Mouse (Mus musculus): ENCODE results near the gene Tmem63a.
"Not testable (repeated sequence)": the region's sequence is repeated elsewhere in the genome, so short reads cannot be mapped to it uniquely, and the experiment has no call there.

Tmem63a gene

GRCm38 (mm10) chr1:180942166-180943031 is at the start of gene Tmem63a:
Tmem63a (plus strand) TSS chr1:180942344.
- DNase-seq (ENCODE audit: low spot score in 2 of 2) = peak in 1 of 2 experiments; percentile 29

- DNase-seq (ENCODE audit: low spot score in 2 of 2) = no peak
These were observed 49.3 kb upstream of the Tmem63a start, which contains the start of gene Lefty2 for GRCm38 (mm10) chr1:180892808-180893207. Lefty2 (plus strand) TSS chr1:180893108.

GRCm38 (mm10) chr1:180894088-180894987 is 47.8 kb upstream of the Tmem63a start:
- not testable (repeated sequence) for DNase-seq (ENCODE audit: low spot score in 2 of 2)

- DNase-seq (ENCODE audit: low spot score in 2 of 2) = no peak
These were observed 41.0 kb upstream of the Tmem63a start for GRCm38 (mm10) chr1:180901107-180901506.

- no peak for DNase-seq (ENCODE audit: low spot score in 2 of 2)
These were observed 39.2 kb upstream of the Tmem63a start for GRCm38 (mm10) chr1:180902915-180903314.

GRCm38 (mm10) chr1:180903666-180904038 is 38.5 kb upstream of the Tmem63a start:
- DNase-seq (ENCODE audit: low spot score in 2 of 2) = no peak

GRCm38 (mm10) chr1:180904039-180904814 is 37.9 kb upstream of the Tmem63a start, which contains the start of gene Pycr2:
Pycr2 (plus strand) TSS chr1:180904293.
- DNase-seq (ENCODE audit: low spot score in 2 of 2) = peak; percentile 94 to 96

GRCm38 (mm10) chr1:180904815-180905080 is 37.4 kb upstream of the Tmem63a start:
- no peak for DNase-seq (ENCODE audit: low spot score in 2 of 2)

GRCm38 (mm10) chr1:180905307-180905706 is 36.8 kb upstream of the Tmem63a start:
- no peak for DNase-seq (ENCODE audit: low spot score in 2 of 2)

- DNase-seq (ENCODE audit: low spot score in 2 of 2) = no peak
These were observed 36.3 kb upstream of the Tmem63a start for GRCm38 (mm10) chr1:180905876-180906275.

GRCm38 (mm10) chr1:180906461-180907147 is 35.5 kb upstream of the Tmem63a start:
- no peak for DNase-seq (ENCODE audit: low spot score in 2 of 2)

- no peak for DNase-seq (ENCODE audit: low spot score in 2 of 2)
These were observed 31.0 kb upstream of the Tmem63a start for GRCm38 (mm10) chr1:180911138-180911537.

- no peak for DNase-seq (ENCODE audit: low spot score in 2 of 2)
These were observed 30.4 kb upstream of the Tmem63a start for GRCm38 (mm10) chr1:180911653-180912287.

- DNase-seq (ENCODE audit: low spot score in 2 of 2) = no peak
These were observed 29.4 kb upstream of the Tmem63a start for GRCm38 (mm10) chr1:180912792-180913191.

- no peak for DNase-seq (ENCODE audit: low spot score in 2 of 2)
These were observed 28.3 kb upstream of the Tmem63a start for GRCm38 (mm10) chr1:180913797-180914196.

- no peak for DNase-seq (ENCODE audit: low spot score in 2 of 2)
These were observed 25.7 kb upstream of the Tmem63a start for GRCm38 (mm10) chr1:180916425-180916824.

- no peak for DNase-seq (ENCODE audit: low spot score in 2 of 2)
These were observed 25.1 kb upstream of the Tmem63a start for GRCm38 (mm10) chr1:180917053-180917452.

GRCm38 (mm10) chr1:180919686-180920085 is 22.5 kb upstream of the Tmem63a start:
- no peak for DNase-seq (ENCODE audit: low spot score in 2 of 2)

GRCm38 (mm10) chr1:180922273-180923048 is 19.7 kb upstream of the Tmem63a start:
- DNase-seq (ENCODE audit: low spot score in 2 of 2) = no peak

- no peak for DNase-seq (ENCODE audit: low spot score in 2 of 2)
These were observed 17.4 kb upstream of the Tmem63a start for GRCm38 (mm10) chr1:180924737-180925136.

Data from cerebellum, postnatal 4 days (tissue).